Mouse (Mus musculus): ENCODE measurements around the gene Hmcn1. TPM values are rescaled to one million over a fixed set of nuclear protein-coding genes. Genes with fewer than 3 reads are reported as not detected.

Gene Hmcn1
- polyA plus RNA-seq, 1 experiment = 2.6 TPM

DNA sequence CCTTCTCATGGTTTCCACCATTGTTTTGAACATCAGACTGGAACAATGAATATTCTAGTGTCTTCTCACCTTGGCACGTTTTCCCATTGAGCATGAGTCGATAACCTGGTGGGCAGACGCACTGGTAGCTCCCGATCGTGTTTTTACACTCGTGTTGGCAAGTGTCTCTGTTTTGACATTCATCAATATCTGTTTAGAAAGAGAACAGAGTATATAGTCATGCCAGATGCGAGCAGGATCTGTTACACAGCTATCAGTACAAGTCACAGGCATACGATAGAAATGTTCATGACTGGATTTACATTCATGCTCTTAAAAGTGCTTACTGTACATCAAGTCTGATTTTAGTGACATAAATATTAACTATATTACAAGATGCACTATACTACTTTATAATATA lies 419.8 kb downstream of the Hmcn1 start:
- Histone ChIP-seq H3K27me3 (ENCODE audit: control insufficient read depth, insufficient read depth, low read length) (no peaks in the 10 kb centered on the region), H3K36me3 (ENCODE audit: control insufficient read depth, insufficient read depth, low read length) (no peaks in the 10 kb centered on the region), H3K4me3 (ENCODE audit: low read depth, low read length) (no peak overlapping the region), H3K27ac (ENCODE audit: insufficient read depth, low read depth, low read length) (no peak overlapping the region), H3K4me1 (ENCODE audit: control insufficient read depth, insufficient read depth, insufficient read length, low read length) (no peaks in the 10 kb centered on the region)
- 87% methylated on average over 8 of the region's 8 CpGs for WGBS
- no peak for TF ChIP-seq POLR2A (IDR thresholded peaks at IDR 0.05; ENCODE audit: low read depth, low read length)
- TF ChIP-seq CTCF (IDR thresholded peaks at IDR 0.05; ENCODE audit: extremely low read depth, insufficient read length, insufficient replicate concordance, low read depth, low read length) = no peak

DNA sequence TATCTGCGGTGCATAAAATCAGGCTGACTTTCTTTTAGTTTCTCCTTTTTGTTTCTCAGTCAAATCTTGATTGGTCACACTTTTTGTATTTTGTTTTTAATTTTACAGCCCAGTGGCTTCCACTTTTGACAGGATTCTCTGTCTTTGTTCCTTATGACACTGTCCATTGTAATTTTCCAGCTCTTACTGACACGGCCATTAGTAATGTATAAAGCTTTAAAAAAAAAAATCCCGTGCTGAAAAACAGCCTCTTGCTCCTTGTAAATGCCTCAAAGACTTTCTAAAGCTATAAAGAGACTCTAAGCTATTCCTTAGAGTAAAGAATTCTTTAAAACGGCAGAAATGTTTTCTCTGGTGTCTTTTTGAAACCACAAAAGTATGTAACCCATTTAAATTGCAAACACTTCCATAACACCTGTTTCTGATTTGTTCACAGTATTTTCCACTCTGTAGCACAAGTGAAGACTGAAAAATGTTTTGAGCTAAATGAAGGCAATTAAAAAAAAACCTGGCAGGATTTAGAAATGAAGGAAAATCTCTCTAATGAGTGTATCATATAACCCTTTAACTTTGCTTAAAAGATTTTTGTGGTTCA lies 422.6 kb downstream of the Hmcn1 start:
- no peak overlapping the region for H3K27ac ChIP-seq (ENCODE audit: insufficient read depth, low read depth, low read length)
- no peaks in the 10 kb centered on the region for H3K36me3 ChIP-seq (ENCODE audit: control insufficient read depth, insufficient read depth, low read length)
- no peaks in the 10 kb centered on the region for H3K4me1 ChIP-seq (ENCODE audit: control insufficient read depth, insufficient read depth, insufficient read length, low read length)
- TF ChIP-seq CTCF (IDR thresholded peaks at IDR 0.05; ENCODE audit: extremely low read depth, insufficient read length, insufficient replicate concordance, low read depth, low read length) (no peak), POLR2A (IDR thresholded peaks at IDR 0.05; ENCODE audit: low read depth, low read length) (no peak)
- H3K4me3 ChIP-seq (ENCODE audit: low read depth, low read length) = no peak overlapping the region
- no peaks in the 10 kb centered on the region for H3K27me3 ChIP-seq (ENCODE audit: control insufficient read depth, insufficient read depth, low read length)
- 70% methylated on average over 4 of the region's 4 CpGs for WGBS

DNA sequence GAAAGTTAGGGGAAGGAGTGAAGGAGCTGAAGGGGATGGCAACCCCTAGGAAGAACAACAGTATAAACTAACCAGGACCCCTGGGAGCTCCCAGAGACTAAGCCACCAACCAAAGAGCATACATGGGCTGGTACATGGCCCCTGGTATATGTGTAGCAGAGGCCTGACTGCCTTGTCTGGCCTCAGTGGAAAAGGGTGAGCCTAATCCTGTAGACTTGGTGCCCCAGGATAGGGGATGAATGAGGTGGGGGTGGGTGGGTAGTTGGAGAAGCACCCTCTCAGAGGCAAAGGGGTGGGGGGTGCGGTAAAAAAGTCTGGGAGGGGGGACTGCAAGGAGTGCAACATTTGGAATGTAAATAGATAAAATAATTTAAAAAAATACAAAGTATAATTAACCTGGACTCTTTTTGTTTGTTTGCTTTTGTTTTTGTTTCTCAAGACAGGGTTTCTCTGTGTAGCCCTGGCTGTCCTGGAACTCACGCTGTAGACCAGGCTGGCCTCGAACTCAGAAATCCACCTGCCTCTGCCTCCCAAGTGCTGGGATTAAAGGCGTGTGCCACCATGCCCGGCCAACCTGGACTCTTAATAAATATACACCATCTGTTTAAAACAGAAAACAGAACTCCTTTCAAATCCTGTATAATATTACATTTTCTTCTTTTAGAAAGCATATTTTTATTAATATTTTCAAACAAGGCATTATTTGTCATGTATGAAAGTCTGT lies 423.3 kb downstream of the Hmcn1 start:
- H3K4me3 ChIP-seq (ENCODE audit: low read depth, low read length) = no peak overlapping the region
- 89% methylated on average over 5 of the region's 5 CpGs for WGBS
- no peaks in the 10 kb centered on the region for H3K36me3 ChIP-seq (ENCODE audit: control insufficient read depth, insufficient read depth, low read length)
- no peak overlapping the region for H3K27ac ChIP-seq (ENCODE audit: insufficient read depth, low read depth, low read length)
- H3K27me3 ChIP-seq (ENCODE audit: control insufficient read depth, insufficient read depth, low read length) = no peaks in the 10 kb centered on the region
- TF ChIP-seq POLR2A (IDR thresholded peaks at IDR 0.05; ENCODE audit: low read depth, low read length) (no peak), CTCF (IDR thresholded peaks at IDR 0.05; ENCODE audit: extremely low read depth, insufficient read length, insufficient replicate concordance, low read depth, low read length) (no peak)
- no peaks in the 10 kb centered on the region for H3K4me1 ChIP-seq (ENCODE audit: control insufficient read depth, insufficient read depth, insufficient read length, low read length)

DNA sequence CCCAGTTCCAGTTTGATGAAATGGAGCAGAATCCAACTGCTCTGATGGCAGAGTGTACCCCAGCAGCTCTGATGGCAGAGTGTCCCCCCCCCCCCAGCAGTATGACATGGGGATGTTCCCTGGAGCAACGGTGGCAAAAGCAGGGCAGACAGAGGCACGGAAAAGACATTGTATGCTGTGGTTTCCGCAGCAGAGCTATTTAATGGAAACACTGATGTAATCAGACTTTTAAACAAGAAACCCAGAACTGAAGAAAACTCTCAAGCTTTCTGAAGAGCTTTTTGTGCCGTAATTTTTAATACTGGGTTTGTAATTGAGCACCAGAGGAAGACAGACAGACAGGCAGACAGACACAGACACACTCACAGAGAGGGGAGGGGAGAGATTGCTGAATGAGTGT lies 426.9 kb downstream of the Hmcn1 start:
- no peak overlapping the region for H3K4me3 ChIP-seq (ENCODE audit: low read depth, low read length)
- TF ChIP-seq POLR2A (IDR thresholded peaks at IDR 0.05; ENCODE audit: low read depth, low read length) (no peak), CTCF (IDR thresholded peaks at IDR 0.05; ENCODE audit: extremely low read depth, insufficient read length, insufficient replicate concordance, low read depth, low read length) (no peak)
- H3K27me3 ChIP-seq (ENCODE audit: control insufficient read depth, insufficient read depth, low read length) = no peaks in the 10 kb centered on the region
- H3K27ac ChIP-seq (ENCODE audit: insufficient read depth, low read depth, low read length) = no peak overlapping the region
- WGBS = 81% methylated on average over 4 of the region's 4 CpGs
- no peaks in the 10 kb centered on the region for H3K4me1 ChIP-seq (ENCODE audit: control insufficient read depth, insufficient read depth, insufficient read length, low read length)
- H3K36me3 ChIP-seq (ENCODE audit: control insufficient read depth, insufficient read depth, low read length) = no peaks in the 10 kb centered on the region

DNA sequence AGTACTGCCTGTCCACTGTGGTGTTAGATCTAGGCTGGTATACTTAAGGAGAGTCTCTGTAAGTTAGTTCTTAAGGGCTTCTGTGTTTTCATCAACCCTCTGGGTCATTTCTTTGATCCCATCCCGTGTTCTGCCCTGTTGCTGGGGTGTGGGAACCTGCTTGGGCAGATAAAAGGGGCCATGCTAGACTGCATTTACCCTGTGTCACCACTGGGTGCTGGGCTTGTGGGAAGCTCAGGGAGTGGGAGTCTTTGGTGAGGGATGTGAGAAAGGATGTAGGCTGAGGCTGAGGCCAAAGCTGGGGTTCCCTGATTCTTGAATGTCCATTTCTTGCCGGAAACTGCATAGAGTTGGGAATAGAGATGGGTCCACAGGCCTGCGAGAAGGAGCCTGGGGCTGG lies 436.6 kb downstream of the Hmcn1 start:
- 66% methylated on average over 3 of the region's 3 CpGs for WGBS
- Histone ChIP-seq H3K4me1 (ENCODE audit: control insufficient read depth, insufficient read depth, insufficient read length, low read length) (no peaks in the 10 kb centered on the region), H3K36me3 (ENCODE audit: control insufficient read depth, insufficient read depth, low read length) (no peaks in the 10 kb centered on the region), H3K4me3 (ENCODE audit: low read depth, low read length) (no peak overlapping the region), H3K27me3 (ENCODE audit: control insufficient read depth, insufficient read depth, low read length) (no peaks in the 10 kb centered on the region), H3K27ac (ENCODE audit: insufficient read depth, low read depth, low read length) (no peak overlapping the region)
- TF ChIP-seq POLR2A (IDR thresholded peaks at IDR 0.05; ENCODE audit: low read depth, low read length) = no peak
- TF ChIP-seq CTCF (IDR thresholded peaks at IDR 0.05; ENCODE audit: extremely low read depth, insufficient read length, insufficient replicate concordance, low read depth, low read length) = no peak

DNA sequence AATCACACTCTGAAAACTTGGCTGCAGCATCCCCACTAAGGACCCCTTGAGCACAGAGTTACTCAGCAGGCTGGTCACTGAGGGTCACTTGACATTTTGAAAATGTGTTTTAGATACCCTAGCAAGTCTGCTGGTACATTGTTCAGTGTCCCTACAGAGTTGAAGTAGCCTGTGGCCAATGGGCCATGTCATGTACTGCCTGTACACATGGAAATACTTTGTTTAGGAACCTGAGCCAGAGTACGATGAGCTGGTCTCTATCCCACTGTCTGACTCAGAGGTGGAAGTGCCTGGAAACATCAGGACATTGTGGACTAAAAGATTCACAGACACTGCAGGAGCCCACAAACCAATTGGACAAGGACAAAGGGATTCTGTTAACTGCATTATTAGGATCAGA lies 441.8 kb downstream of the Hmcn1 start:
- no peak overlapping the region for H3K27ac ChIP-seq (ENCODE audit: insufficient read depth, low read depth, low read length)
- WGBS = 84% methylated on average over 1 of the region's 1 CpGs
- TF ChIP-seq CTCF (IDR thresholded peaks at IDR 0.05; ENCODE audit: extremely low read depth, insufficient read length, insufficient replicate concordance, low read depth, low read length) (no peak), POLR2A (IDR thresholded peaks at IDR 0.05; ENCODE audit: low read depth, low read length) (no peak)

DNA sequence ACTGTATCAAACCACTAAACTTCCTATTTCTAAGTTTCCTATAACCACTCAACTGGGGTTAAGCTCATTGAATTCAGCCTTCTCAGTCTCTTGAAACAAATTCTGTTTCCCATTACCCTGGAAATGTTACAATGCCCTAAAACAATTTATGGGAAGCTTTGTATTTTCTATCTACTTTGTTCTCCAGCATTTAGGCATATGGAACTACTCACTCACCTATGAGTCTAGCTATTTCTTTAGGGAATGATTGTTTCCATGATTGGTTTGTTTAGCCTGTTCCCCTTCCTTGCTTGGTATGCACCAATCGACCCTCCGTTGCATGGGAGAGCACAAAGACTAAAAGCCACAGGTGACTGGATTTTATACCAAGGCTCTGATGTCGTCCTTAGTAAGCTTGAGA lies 446.8 kb downstream of the Hmcn1 start:
- no peak for TF ChIP-seq CTCF (IDR thresholded peaks at IDR 0.05; ENCODE audit: extremely low read depth, insufficient read length, insufficient replicate concordance, low read depth, low read length)
- TF ChIP-seq POLR2A (IDR thresholded peaks at IDR 0.05; ENCODE audit: low read depth, low read length) = no peak
- no peak overlapping the region for H3K4me3 ChIP-seq (ENCODE audit: low read depth, low read length)
- no peaks in the 10 kb centered on the region for H3K27me3 ChIP-seq (ENCODE audit: control insufficient read depth, insufficient read depth, low read length)
- no peaks in the 10 kb centered on the region for H3K36me3 ChIP-seq (ENCODE audit: control insufficient read depth, insufficient read depth, low read length)
- H3K27ac ChIP-seq (ENCODE audit: insufficient read depth, low read depth, low read length) = no peak overlapping the region
- WGBS = 68% methylated on average over 3 of the region's 3 CpGs
- no peaks in the 10 kb centered on the region for H3K4me1 ChIP-seq (ENCODE audit: control insufficient read depth, insufficient read depth, insufficient read length, low read length)

More for the DNA sequence above, 441.8 kb downstream of the Hmcn1 start:
- H3K27me3 ChIP-seq (ENCODE audit: control insufficient read depth, insufficient read depth, low read length) = no peaks in the 10 kb centered on the region
- no peaks in the 10 kb centered on the region for H3K4me1 ChIP-seq (ENCODE audit: control insufficient read depth, insufficient read depth, insufficient read length, low read length)
- H3K36me3 ChIP-seq (ENCODE audit: control insufficient read depth, insufficient read depth, low read length) = no peaks in the 10 kb centered on the region
- no peak overlapping the region for H3K4me3 ChIP-seq (ENCODE audit: low read depth, low read length)

Data from small intestine, adult 2 months (tissue).